Mouse (Mus musculus): ENCODE results near the gene Gpr3. TPM values are rescaled to one million over a fixed set of nuclear protein-coding genes. Genes with fewer than 3 reads are reported as not detected.

Gpr3 gene
- polyA plus RNA-seq, 1 experiment from 2014 or later: 0.11 TPM

DNA sequence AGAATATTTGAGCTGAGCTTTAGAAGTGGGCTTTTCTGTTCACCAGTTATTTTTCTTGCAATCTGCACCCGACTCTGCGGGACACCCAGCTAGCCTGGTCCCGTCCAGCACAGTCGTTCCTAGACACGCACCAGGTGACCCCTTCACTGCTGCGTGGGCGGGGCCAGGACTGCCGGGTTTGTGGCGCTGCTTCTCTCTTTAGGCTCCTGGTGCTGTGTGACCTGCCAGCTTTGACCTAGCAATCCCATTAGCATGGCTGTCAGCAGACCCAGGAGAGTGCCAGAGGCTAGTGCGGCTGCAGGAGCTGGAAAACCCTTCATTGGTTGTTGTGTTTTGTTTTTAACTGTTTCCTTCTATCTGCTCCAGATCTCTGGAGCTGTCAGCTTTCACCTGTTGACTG, 22.9 kb downstream of the Gpr3 start:
- 71% methylated on average over 10 of the region's 10 CpGs for WGBS
- DNase-seq (ENCODE audit: low spot score): no peak
- no peaks in the 10 kb centered on the region for H3K27me3 ChIP-seq (replicated peaks; ENCODE audit: low read depth, poor library complexity, severe bottlenecking)
- H3K27ac ChIP-seq (replicated peaks): no peak overlapping the region
- peaks cover 19% of the 10 kb centered on the region for H3K4me1 ChIP-seq
- no peak overlapping the region for H3K4me3 ChIP-seq
- H3K9me3 ChIP-seq: no peaks in the 10 kb centered on the region
- H3K36me3 ChIP-seq (replicated peaks): peaks cover 97% of the 10 kb centered on the region

DNA sequence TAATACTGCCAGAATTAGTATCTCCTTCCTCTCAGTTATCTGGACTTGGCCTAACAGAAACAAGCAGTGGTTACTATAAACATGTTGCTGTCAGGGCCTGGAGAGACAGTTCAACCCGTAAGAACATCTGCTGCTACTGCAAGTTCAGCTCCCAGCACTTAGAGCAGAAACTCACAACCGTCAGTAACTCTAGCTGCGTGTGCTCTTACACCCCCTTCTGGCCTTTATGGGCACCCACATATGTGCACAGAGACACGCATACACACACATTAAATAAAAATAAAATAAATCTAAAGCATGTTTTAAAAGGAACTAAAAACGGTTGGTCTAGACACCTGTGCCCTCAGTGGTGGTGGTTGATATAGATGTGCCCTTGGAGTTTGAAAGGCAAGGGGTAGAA, 25.5 kb downstream of the Gpr3 start:
- Histone ChIP-seq H3K4me1 (peaks cover 33% of the 10 kb centered on the region), H3K4me3 (no peak overlapping the region), H3K9me3 (no peaks in the 10 kb centered on the region), H3K27ac (replicated peaks) (no peak overlapping the region), H3K36me3 (replicated peaks) (peaks cover 84% of the 10 kb centered on the region), H3K27me3 (replicated peaks; ENCODE audit: low read depth, poor library complexity, severe bottlenecking) (no peaks in the 10 kb centered on the region)
- no peak for DNase-seq (ENCODE audit: low spot score)
- WGBS: 92% methylated on average over 5 of the region's 5 CpGs

DNA sequence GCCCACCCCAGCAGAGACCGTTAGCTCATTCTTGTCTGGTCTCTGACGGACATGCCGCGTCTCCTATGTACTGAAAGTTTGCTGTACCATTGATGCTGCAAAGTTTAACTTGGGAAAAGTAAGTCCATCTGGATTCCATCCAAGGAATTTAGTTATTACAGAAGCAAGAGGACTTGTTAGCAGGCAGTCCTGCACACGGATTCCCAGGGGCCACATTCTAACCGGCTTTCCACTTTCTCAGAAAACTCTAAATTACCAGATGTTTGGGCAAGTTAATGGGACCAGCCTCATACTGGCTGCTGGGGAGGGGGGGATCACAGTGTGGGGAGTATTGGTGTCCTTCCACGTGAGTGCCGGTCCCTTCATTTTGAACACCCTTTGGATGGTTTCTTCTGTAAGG, 26.4 kb downstream of the Gpr3 start:
- WGBS: 84% methylated on average over 8 of the region's 8 CpGs
- peaks cover 84% of the 10 kb centered on the region for H3K36me3 ChIP-seq (replicated peaks)
- no peak for DNase-seq (ENCODE audit: low spot score)
- no peak overlapping the region for H3K4me3 ChIP-seq
- no peaks in the 10 kb centered on the region for H3K27me3 ChIP-seq (replicated peaks; ENCODE audit: low read depth, poor library complexity, severe bottlenecking)
- H3K9me3 ChIP-seq: no peaks in the 10 kb centered on the region
- H3K4me1 ChIP-seq: peaks cover 33% of the 10 kb centered on the region
- H3K27ac ChIP-seq (replicated peaks): peak overlapping the region; percentile 65; the same call in 1 of the 2 replicates

DNA sequence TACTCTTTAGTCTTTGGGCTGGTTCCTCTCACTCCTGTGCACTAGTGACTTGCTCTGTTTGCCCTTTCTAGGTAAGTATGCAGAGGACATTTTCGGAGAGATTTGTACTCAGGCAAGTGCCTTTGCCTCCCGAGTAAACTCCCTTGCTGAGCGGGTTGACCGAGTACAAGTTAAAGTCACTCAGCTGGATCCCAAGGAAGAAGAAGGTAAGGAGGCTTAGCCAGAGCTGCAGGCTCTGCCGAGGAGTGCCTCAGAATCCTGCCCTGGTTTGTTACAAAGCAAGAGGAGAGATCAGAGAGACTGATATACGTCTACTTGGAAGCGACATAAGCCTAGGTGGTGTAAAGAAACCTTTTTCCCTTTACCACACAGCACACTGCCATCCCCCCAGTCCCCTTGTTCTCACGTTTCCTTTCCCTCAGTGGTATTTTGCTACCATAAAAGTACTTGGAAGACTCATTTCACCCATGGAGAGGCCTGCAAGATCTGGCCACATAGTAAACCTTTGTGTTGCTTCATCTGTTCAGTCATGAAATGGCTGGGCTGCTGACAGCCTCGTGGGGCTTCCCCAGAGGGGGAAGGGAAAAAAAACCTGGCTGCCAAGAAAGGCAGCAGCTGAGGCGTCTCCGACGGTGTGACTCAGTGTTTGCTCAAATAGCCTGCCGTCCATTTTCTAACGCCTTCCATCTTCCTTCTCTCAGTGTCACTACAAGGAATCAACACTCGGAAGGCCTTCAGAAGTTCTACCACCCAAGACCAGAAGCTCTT, 27.3 kb downstream of the Gpr3 start:
- 58% methylated on average over 15 of the region's 15 CpGs for WGBS
- peaks cover 33% of the 10 kb centered on the region for H3K4me1 ChIP-seq
- no peaks in the 10 kb centered on the region for H3K27me3 ChIP-seq (replicated peaks; ENCODE audit: low read depth, poor library complexity, severe bottlenecking)
- H3K36me3 ChIP-seq (replicated peaks): peaks cover 84% of the 10 kb centered on the region
- no peak for DNase-seq (ENCODE audit: low spot score)
- H3K9me3 ChIP-seq: no peaks in the 10 kb centered on the region
- no peak overlapping the region for H3K4me3 ChIP-seq
- peak overlapping the region; percentile 65 for H3K27ac ChIP-seq (replicated peaks)

DNA sequence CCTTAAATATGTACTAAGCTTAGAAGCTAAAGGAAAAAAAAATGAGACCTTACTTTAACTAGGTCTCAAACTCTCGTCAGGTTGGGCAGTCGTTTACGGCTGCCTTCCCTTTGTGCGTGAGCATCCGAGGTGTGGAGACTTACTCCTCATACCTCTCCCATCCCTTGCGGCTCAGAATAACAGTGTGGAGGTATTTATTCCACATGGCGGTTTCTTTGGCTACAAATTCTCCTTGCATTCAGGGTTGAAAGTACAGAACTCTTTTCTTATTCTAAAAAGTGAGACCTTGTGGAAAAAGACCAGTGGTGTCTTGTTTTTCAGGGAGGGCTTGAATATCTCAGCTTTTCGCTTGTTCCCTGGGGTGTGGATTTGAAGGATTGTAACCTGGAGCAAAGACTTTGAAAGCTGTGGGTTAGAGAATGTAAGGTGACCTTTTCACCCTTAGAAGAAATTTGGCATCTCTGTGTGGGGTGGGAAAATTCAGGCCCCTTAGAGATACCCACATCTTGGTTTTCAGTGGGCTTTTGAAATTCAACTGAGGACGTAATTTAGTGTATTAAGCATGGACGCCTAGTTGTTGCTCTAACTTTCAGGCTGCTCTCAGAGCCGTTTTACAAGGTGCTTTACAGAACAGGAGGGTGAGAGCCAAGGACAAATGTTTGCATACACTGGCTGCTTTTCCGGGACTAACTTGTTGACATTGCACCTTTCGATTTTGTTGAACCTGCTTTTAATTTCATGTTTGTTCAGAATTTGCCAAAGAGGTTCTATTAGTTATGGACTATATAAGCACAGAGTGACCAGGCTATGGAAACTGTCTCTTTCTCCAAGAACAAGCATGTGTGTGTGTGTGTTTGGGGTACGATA, 28.1 kb downstream of the Gpr3 start:
- Histone ChIP-seq H3K9me3 (no peaks in the 10 kb centered on the region), H3K4me1 (peaks cover 33% of the 10 kb centered on the region), H3K4me3 (no peak overlapping the region), H3K27me3 (replicated peaks; ENCODE audit: low read depth, poor library complexity, severe bottlenecking) (no peaks in the 10 kb centered on the region), H3K27ac (replicated peaks) (peak overlapping the region; percentile 65; the same call in 1 of the 2 replicates), H3K36me3 (replicated peaks) (peaks cover 84% of the 10 kb centered on the region)
- no peak for DNase-seq (ENCODE audit: low spot score)
- WGBS: 63% methylated on average over 14 of the region's 14 CpGs

DNA sequence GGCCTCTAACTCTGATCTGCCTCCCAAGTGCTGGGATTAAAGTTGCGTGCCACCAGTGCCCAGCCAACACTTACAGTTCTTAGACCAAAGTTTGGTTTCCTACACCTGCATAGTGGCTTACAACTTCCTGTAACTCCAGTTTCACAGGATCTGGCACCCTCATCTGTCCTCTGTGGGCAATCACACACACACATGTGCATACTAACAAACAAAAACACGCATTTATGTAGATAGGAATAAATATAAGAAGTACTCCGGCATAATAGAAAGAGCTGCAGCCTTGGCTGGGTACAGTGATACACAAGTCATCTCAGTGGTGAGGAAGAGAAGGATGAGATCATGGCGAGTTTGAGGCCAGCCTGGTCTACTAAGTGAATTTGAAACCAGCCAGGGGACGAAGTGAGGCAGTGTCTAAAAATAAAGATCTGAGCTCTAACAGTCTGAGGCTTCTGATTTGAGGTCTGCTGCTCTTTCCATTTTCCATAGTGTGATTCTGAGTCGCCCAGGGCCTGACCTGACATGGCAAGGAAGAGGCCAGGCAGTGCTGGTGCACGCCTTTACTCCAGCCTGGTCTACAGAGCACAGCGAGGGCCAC, 29.8 kb downstream of the Gpr3 start:
- Histone ChIP-seq H3K4me1 (peaks cover 33% of the 10 kb centered on the region), H3K9me3 (no peaks in the 10 kb centered on the region), H3K36me3 (replicated peaks) (peaks cover 84% of the 10 kb centered on the region), H3K27ac (replicated peaks) (no peak overlapping the region), H3K27me3 (replicated peaks; ENCODE audit: low read depth, poor library complexity, severe bottlenecking) (no peaks in the 10 kb centered on the region), H3K4me3 (no peak overlapping the region)
- WGBS: 92% methylated on average over 8 of the region's 8 CpGs
- DNase-seq (ENCODE audit: low spot score): no peak

DNA sequence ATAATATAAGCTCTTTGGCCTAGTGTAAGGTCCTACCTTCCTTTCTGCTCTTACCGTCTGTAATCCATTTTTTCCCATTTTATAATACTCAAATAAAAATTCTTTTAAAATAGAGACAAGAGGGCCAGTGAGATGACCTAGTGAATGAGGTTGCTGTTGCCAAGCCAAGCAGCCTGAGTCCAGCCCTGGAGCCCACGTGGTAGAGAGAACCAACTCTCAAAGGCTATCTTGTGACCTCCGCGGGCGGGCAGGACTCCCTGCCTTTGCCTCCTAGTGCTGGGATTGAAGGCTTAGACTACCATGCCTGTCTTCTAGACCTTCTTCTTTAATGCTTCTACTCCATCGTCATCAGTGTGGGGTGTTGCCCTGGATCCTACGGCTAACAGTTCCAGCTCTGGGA, 33.1 kb downstream of the Gpr3 start:
- DNase-seq (ENCODE audit: low spot score): no peak
- 94% methylated on average over 7 of the region's 7 CpGs for WGBS
- Histone ChIP-seq H3K9me3 (no peaks in the 10 kb centered on the region), H3K4me3 (no peak overlapping the region), H3K36me3 (replicated peaks) (peaks cover 68% of the 10 kb centered on the region), H3K4me1 (peaks cover 34% of the 10 kb centered on the region), H3K27ac (replicated peaks) (no peak overlapping the region), H3K27me3 (replicated peaks; ENCODE audit: low read depth, poor library complexity, severe bottlenecking) (no peaks in the 10 kb centered on the region)

DNA sequence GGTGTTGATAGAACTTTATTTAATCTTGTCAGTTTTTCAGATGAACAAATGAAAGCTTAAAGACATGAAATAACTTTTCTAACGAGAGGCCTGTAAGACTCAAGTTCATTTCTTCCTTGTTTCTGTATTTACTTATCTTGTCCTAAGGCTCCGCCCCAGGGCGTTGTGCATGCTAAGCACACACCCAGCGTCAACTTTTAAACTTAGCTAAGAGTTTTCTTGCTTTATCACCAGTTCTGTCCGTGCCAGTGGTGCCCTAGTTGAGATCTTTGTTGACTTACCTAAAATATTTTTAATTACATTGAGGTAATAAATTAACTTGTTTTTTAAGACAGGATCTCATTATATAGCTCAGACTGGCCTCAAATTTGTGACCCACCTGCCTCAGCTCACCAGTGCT, 34.0 kb downstream of the Gpr3 start:
- Histone ChIP-seq H3K36me3 (replicated peaks) (peaks cover 68% of the 10 kb centered on the region), H3K4me1 (peaks cover 27% of the 10 kb centered on the region), H3K4me3 (no peak overlapping the region), H3K27me3 (replicated peaks; ENCODE audit: low read depth, poor library complexity, severe bottlenecking) (no peaks in the 10 kb centered on the region), H3K27ac (replicated peaks) (no peak overlapping the region), H3K9me3 (no peaks in the 10 kb centered on the region)
- DNase-seq (ENCODE audit: low spot score): no peak
- whole genome bisulfite sequencing: 91% methylated on average over 5 of the region's 5 CpGs

DNA sequence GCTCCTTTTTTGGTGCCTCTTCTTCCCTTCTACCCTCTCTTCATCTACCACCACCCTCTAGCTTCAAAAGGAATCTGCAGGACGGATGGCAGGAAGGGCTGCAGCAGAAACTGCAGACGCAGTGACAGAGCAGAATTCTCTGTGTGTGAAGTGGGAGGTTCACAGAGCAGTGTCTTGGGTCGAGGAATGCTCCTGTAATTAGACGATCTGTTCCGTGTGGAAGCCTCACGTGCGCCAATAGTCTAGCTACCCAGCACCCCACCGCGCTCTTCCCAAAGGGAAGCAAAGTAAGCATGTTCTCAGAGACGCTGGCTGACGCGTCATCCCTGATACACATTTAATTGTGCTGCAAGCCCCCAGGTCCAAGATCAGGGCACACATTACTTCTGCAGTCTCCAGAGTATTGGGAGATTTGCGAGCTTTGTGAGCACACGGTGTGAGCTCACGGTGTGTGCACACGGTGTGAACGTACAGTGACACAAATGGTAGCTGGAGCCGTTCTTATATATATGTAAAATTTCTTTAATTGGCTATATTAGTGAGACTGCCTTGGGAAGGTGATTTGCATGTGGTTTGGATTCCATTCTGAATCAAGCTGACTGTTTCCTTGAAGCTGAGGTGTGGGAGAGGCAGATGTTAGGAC, 35.5 kb downstream of the Gpr3 start:
- DNase-seq (ENCODE audit: low spot score): no peak
- Histone ChIP-seq H3K9me3 (no peaks in the 10 kb centered on the region), H3K4me1 (peaks cover 26% of the 10 kb centered on the region), H3K4me3 (no peak overlapping the region), H3K36me3 (replicated peaks) (peaks cover 57% of the 10 kb centered on the region), H3K27me3 (replicated peaks; ENCODE audit: low read depth, poor library complexity, severe bottlenecking) (no peaks in the 10 kb centered on the region), H3K27ac (replicated peaks) (no peak overlapping the region)
- 87% methylated on average over 18 of the region's 18 CpGs for WGBS

DNA sequence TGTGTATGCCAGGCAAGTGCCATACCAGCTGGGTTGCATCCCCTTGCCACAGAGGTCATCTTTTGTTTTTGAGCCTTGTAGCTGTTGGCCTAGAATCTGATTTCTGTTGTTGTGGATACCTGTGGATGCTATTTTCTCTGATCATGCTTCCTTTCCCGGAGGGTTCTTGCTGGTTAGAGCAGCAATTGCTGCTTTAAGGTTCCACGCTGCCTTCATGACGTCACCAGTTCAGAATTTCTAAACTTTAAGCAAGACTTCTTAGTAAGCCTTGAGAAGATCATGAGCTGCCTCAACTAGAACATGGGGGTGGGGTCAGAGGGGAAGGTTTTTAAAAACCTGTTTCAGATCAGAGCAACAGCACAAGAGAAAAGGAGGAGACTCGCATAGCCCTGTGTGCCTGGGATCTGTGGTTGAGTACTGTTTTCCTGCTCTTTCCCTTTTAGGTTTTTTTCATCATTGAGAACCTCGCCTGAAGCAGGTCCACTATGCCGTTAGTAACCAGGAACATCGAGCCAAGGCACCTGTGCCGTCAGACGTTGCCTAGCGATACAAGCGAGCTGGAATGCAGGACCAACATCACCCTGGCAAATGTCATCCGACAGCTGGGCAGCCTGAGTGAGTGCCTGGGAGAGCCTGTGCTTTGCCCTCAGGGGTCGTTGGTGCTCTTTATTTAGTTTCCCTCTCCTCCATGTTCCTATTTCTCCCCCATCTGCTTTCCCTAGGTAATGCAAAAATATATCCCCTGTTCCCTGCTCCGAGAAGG, 36.2 kb downstream of the Gpr3 start:
- Histone ChIP-seq H3K36me3 (replicated peaks) (peaks cover 50% of the 10 kb centered on the region), H3K27ac (replicated peaks) (no peak overlapping the region), H3K9me3 (no peaks in the 10 kb centered on the region), H3K4me1 (peaks cover 26% of the 10 kb centered on the region), H3K4me3 (no peak overlapping the region), H3K27me3 (replicated peaks; ENCODE audit: low read depth, poor library complexity, severe bottlenecking) (no peaks in the 10 kb centered on the region)
- DNase-seq (ENCODE audit: low spot score): peak; percentile 37
- WGBS: 69% methylated on average over 14 of the region's 14 CpGs

DNA sequence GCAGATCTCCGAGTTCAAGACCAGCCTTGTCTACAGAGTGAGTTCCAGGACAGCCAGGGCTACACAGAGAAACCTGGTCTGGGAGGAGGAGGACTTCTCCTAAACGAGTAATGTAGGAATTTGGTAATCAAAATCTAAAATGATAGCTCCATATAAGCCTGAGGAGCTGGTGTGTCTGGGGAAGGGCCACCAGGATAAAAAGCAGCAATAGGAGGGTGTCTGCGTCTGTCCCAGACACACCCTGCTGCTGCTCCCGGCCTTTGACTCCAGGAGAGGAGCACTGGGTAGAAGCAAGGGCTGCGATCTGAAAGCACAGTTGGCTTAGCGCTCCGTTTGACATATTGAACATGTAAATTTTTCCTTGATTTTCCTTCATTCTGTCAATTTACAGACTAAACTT, 37.1 kb downstream of the Gpr3 start:
- Histone ChIP-seq H3K4me3 (no peak overlapping the region), H3K4me1 (peaks cover 26% of the 10 kb centered on the region), H3K9me3 (no peaks in the 10 kb centered on the region), H3K27me3 (replicated peaks; ENCODE audit: low read depth, poor library complexity, severe bottlenecking) (no peaks in the 10 kb centered on the region), H3K27ac (replicated peaks) (no peak overlapping the region), H3K36me3 (replicated peaks) (peaks cover 40% of the 10 kb centered on the region)
- 87% methylated on average over 7 of the region's 7 CpGs for WGBS
- DNase-seq (ENCODE audit: low spot score): no peak

DNA sequence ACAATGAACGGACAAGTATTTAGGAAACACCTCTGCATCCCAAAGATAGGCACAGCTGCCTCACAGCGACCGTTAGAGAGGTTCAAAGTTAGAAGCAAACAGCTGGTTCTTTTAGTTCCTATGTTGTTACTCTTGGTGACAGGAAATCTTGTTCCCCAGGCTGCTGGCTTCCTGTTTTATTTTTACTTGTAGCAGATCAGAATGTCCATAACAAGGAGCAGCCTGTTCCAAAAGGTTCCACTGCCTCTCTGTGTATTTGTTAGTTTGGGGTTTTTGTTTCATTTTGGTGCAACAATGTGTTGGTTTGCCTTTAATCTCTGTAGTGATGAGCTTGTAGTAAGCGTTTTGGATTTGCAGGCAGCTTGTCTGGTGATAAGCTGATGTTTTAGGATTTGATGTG, 38.0 kb downstream of the Gpr3 start:
- Histone ChIP-seq H3K4me3 (no peak overlapping the region), H3K4me1 (peaks cover 26% of the 10 kb centered on the region), H3K27me3 (replicated peaks; ENCODE audit: low read depth, poor library complexity, severe bottlenecking) (no peaks in the 10 kb centered on the region), H3K9me3 (no peaks in the 10 kb centered on the region), H3K27ac (replicated peaks) (no peak overlapping the region), H3K36me3 (replicated peaks) (peaks cover 31% of the 10 kb centered on the region)
- DNase-seq (ENCODE audit: low spot score): no peak
- WGBS: 74% methylated on average over 4 of the region's 4 CpGs

Measured in embryonic facial prominence, embryonic 10.5 days (tissue).